Mouse (Mus musculus): Measurements from ENCODE around the gene Khdc4.

DNA sequence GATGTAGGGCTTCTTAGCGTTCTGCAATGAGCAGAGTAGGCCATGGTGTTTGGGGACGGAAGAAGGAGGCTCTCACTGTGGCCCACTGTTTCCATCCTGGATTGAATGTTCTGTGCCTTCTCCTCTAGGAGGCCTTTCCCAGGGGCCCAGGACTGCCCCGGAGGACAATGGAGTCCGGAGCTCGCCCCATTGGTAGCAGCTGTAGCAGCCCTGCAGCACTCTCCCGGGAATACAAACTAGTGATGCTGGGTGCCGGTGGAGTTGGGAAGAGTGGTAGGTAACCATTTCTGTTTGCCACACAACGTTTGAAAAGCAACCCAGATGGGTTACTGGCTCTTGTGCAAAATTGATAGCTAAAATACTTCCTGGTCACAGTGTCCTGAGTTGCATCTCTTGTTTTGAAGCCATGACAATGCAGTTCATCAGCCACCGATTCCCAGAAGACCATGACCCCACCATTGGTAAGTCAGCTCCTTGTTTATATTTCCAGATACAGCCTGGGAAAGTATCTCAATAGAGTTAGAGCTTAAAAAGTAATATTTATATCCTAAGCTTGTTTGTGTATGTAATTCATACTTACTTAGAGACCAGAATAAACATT is 31.7 kb downstream of the Khdc4 start:
- TF ChIP-seq CTCF (IDR thresholded peaks at IDR 0.05; ENCODE audit: extremely low read depth, insufficient read length, insufficient replicate concordance, low read depth, low read length) (no peak), POLR2A (IDR thresholded peaks at IDR 0.05; ENCODE audit: low read depth, low read length) (no peak)
